Mouse (Mus musculus): ENCODE measurements at regions not wholly inside any gene's neighbourhood (a gene's known extent, or its start where the extent isn't known, plus 50 kb on each side); places are given as distances from the start of the nearest gene placed in this dataset.

DNA sequence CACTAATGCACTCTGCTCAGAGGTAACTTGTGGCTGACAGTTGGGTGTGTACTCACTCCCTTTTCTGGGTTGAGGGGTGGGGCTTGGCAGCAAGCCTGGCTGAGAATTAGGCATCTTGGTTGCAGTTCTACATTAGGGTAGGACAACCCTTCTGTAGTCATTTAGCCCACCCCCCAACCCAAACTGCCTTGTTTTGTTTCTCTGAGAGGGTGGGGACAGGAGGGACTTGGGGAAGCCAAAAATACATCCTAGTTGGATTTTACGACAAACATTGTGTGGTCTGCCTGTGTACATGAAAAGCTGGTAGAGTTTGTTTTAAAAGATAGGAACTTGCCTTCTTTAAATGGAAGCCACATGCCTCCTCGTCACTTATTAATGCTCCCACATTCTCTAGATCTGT lies 146.8 kb upstream of the Gdnf start:
- no peak for ATAC-seq (replicated peaks)
- Histone ChIP-seq H3K9me3 (no peaks in the 10 kb centered on the region), H3K9ac (replicated peaks) (no peak overlapping the region)

DNA sequence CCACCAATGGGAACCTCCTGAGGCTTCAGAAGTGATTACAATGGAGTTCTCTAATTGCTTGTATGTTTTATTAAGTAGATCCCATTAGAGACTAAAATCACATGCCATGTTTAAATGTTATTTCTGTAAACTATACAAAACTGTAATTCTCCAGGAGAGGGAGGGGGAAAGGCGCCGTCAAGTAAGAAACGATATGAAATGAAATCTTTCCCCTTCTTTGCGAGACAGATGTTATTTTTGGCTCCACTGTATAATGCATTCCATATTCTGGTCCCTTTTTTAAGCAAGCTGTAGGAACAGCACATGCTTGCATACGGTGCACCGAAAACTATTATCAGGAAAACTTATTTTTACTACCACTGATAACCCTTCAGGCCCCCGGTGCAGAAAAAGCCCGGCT lies 141.0 kb upstream of the Gdnf start:
- no peak overlapping the region for H3K27ac ChIP-seq (replicated peaks)
- H3K4me1 ChIP-seq, result no peaks in the 10 kb centered on the region
- ATAC-seq (replicated peaks), result no peak
- no peak overlapping the region for H3K9ac ChIP-seq (replicated peaks)
- no peaks in the 10 kb centered on the region for H3K9me3 ChIP-seq
- H3K4me3 ChIP-seq, result no peak overlapping the region
- WGBS, result 81% methylated on average over 8 of the region's 8 CpGs
- no peaks in the 10 kb centered on the region for H3K36me3 ChIP-seq
- no peaks in the 10 kb centered on the region for H3K27me3 ChIP-seq
- no peak overlapping the region for H3K4me2 ChIP-seq (replicated peaks)

More for the DNA sequence above, 146.8 kb upstream of the Gdnf start:
- Histone ChIP-seq H3K4me2 (replicated peaks) (no peak overlapping the region), H3K4me3 (no peak overlapping the region), H3K4me1 (no peaks in the 10 kb centered on the region), H3K36me3 (no peaks in the 10 kb centered on the region), H3K27ac (replicated peaks) (no peak overlapping the region), H3K27me3 (no peaks in the 10 kb centered on the region)
- WGBS, result 88% methylated on average over 2 of the region's 2 CpGs

DNA sequence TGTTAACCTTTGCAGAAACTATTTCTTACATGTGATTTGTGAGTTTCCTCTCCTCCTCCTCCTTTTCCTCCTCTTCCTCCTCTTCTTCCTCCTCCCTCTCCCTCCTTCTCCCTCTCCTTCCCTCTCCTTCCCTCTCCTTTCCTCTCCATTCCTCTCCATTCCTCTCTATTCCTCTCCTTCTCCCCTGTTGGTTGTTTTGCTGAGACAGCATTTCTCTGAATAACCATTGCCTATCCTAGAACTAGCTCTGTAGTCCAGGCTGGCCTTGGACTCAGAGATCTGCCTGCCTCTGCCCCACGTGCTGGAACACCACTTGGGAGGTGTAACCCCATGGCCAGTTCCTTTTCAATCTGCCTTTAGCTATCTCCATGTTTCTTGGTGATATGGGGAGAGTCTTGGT lies 133.7 kb upstream of the Gdnf start:
- Histone ChIP-seq H3K27me3 (no peaks in the 10 kb centered on the region), H3K27ac (replicated peaks) (no peak overlapping the region), H3K4me2 (replicated peaks) (no peak overlapping the region), H3K9me3 (no peaks in the 10 kb centered on the region), H3K9ac (replicated peaks) (no peak overlapping the region), H3K4me3 (no peak overlapping the region), H3K36me3 (no peaks in the 10 kb centered on the region), H3K4me1 (no peaks in the 10 kb centered on the region)
- ATAC-seq (replicated peaks), result no peak
- 72% methylated on average over 1 of the region's 1 CpGs for WGBS

DNA sequence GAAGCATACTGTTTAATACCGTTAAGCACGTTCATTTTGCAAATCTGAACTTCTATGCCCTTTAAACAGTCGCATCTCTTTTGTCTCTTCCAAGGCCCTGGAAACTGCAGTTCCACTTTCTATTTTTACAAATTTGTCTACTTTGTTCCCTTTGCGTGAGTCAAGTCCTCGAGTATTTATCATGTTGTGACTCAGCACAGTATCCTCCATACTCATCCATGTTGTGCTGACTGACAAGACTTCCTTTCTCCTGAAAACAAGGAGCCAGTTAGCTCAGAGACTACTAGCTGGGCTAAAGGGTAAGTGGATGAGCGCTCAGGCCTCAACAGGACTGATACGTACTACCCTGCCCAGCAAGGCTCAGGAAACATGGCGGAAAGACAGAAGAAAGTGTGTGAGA lies 131.9 kb upstream of the Gdnf start:
- Histone ChIP-seq H3K27me3 (no peaks in the 10 kb centered on the region), H3K4me1 (no peaks in the 10 kb centered on the region), H3K9me3 (no peaks in the 10 kb centered on the region), H3K4me3 (no peak overlapping the region), H3K4me2 (replicated peaks) (no peak overlapping the region), H3K9ac (replicated peaks) (no peak overlapping the region), H3K27ac (replicated peaks) (no peak overlapping the region), H3K36me3 (no peaks in the 10 kb centered on the region)
- WGBS, result 94% methylated on average over 8 of the region's 8 CpGs
- ATAC-seq (replicated peaks), result no peak

DNA sequence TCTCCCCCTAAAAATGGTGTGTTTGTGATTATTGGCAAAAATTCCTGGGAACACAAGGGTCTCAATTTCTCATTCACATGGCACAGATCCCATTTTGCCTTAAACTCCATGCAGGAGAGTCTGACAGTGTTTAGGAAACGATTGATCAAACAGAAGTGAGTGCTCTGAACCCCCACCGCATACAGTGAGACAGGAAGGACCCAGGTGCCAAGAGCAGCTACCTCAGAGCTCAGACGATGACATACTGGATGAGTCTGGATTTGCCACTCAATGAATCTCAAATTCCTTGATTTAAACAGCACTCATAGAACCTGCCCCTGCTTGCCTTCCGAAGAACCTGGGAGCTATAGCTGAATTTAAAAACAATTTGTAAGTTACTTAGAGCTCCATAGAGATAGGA lies 129.6 kb upstream of the Gdnf start:
- H3K4me2 ChIP-seq (replicated peaks), result no peak overlapping the region
- no peak overlapping the region for H3K27ac ChIP-seq (replicated peaks)
- no peaks in the 10 kb centered on the region for H3K9me3 ChIP-seq
- H3K4me1 ChIP-seq, result no peaks in the 10 kb centered on the region
- H3K4me3 ChIP-seq, result no peak overlapping the region
- no peak for ATAC-seq (replicated peaks)
- no peaks in the 10 kb centered on the region for H3K27me3 ChIP-seq
- 84% methylated on average over 4 of the region's 4 CpGs for WGBS
- no peak overlapping the region for H3K9ac ChIP-seq (replicated peaks)
- H3K36me3 ChIP-seq, result no peaks in the 10 kb centered on the region

DNA sequence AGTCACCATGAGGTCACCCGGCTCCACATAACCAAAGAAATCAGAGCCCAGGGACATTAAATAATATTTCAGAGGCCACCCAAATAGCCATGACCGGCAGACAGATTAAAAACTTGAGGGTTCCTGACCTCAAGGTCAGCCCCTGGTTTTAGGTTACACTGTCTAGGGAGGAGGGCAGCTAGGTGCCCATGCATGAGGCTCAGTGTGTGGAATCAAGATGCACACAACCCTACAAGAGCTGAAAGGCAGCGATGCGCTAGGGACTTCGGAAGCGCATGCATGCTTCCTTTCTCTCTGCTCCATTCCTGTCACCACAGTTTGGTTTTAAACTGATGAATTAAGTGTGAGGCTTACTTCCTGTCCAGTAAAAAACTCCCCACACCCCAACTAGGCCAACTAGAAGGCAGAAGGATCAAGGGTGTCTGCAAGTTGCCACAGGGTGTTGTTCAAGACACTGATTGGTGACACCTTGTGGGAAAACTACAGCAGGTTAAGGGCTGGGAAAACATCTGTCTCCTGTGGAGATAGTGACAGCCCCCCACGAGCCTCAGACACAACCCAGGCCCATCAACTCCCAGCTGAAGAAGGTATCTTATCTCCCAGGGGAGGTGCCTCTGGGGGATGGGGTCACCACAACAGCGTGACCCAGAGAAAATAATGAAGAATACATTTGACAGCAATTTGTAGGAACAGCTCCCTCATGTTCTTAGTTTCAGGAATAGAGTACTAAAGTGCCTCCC lies 127.2 kb upstream of the Gdnf start:
- Histone ChIP-seq H3K36me3 (no peaks in the 10 kb centered on the region), H3K4me3 (no peak overlapping the region), H3K9me3 (no peaks in the 10 kb centered on the region), H3K4me2 (replicated peaks) (no peak overlapping the region), H3K4me1 (no peaks in the 10 kb centered on the region), H3K27ac (replicated peaks) (no peak overlapping the region), H3K9ac (replicated peaks) (no peak overlapping the region), H3K27me3 (no peaks in the 10 kb centered on the region)
- ATAC-seq (replicated peaks), result no peak
- WGBS, result 81% methylated on average over 8 of the region's 8 CpGs

DNA sequence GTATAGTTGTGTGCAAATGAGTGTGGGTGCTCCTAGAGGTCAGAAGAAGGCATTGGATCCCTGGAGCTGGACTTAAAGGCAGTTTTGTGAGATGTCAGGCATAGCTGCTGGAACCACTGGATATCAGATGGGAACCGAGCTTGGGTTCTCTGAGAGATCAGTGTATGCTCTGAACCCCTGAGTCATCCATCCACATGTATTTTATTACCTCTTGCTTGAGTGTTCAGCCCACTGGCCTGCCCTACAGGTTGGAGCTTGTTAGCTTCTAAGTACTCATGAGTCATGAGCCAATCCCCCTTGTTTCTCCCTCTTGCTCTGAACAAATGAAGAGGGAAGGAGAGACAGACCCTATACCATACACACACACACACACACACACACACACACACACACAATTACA lies 119.4 kb upstream of the Gdnf start:
- H3K9me3 ChIP-seq, result no peaks in the 10 kb centered on the region
- no peaks in the 10 kb centered on the region for H3K36me3 ChIP-seq
- H3K4me2 ChIP-seq (replicated peaks), result no peak overlapping the region
- H3K27me3 ChIP-seq, result no peaks in the 10 kb centered on the region
- H3K4me3 ChIP-seq, result no peak overlapping the region
- no peak for ATAC-seq (replicated peaks)
- no peaks in the 10 kb centered on the region for H3K4me1 ChIP-seq
- H3K9ac ChIP-seq (replicated peaks), result no peak overlapping the region
- WGBS, result 89% methylated on average over 1 of the region's 1 CpGs
- no peak overlapping the region for H3K27ac ChIP-seq (replicated peaks)

DNA sequence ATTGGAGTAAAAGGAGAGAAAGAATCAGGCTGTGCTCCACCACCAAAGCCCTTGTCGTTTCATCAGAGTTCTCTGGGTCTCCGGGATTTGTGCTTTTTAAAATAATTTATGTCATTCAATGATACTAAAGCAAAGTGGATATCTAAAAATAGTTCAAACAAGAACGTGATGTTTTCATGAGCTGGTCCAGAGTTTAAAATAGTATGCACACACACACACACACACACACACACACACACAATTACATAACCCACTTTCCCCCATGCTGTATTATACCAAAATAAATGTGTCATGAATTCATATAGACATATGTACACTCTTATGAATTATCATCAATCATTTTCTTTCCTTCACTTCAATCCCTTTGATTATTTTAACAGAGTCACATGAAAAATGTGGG lies 118.5 kb upstream of the Gdnf start:
- ATAC-seq (replicated peaks), result no peak
- WGBS, result 85% methylated on average over 3 of the region's 3 CpGs
- Histone ChIP-seq H3K9me3 (no peaks in the 10 kb centered on the region), H3K9ac (replicated peaks) (no peak overlapping the region), H3K4me2 (replicated peaks) (no peak overlapping the region), H3K4me1 (no peaks in the 10 kb centered on the region), H3K27me3 (no peaks in the 10 kb centered on the region), H3K36me3 (no peaks in the 10 kb centered on the region), H3K27ac (replicated peaks) (no peak overlapping the region), H3K4me3 (no peak overlapping the region)

DNA sequence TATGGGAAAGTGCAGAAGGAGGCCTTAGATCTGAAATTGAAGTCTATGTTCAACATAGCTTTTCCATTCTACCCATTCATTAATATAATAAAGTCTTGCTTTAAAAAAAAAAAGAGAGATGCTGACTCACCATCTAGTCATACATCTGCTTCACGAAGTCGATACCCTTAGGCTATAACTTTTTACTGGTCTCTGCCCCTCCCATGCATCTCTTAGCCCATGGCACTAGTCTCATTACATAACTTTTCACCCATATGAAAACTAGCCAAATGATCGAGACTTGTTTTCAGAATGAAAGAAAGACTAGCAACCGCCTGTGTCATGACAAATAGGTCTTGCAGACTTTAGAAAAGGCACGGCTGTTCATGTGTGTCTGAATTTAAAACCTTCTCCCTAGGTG lies 116.6 kb upstream of the Gdnf start:
- H3K9me3 ChIP-seq, result no peaks in the 10 kb centered on the region
- no peak overlapping the region for H3K9ac ChIP-seq (replicated peaks)
- WGBS, result 89% methylated on average over 5 of the region's 5 CpGs
- H3K4me3 ChIP-seq, result no peak overlapping the region
- no peak overlapping the region for H3K4me2 ChIP-seq (replicated peaks)
- H3K27me3 ChIP-seq, result no peaks in the 10 kb centered on the region
- no peaks in the 10 kb centered on the region for H3K4me1 ChIP-seq
- H3K27ac ChIP-seq (replicated peaks), result no peak overlapping the region
- no peak for ATAC-seq (replicated peaks)
- no peaks in the 10 kb centered on the region for H3K36me3 ChIP-seq

DNA sequence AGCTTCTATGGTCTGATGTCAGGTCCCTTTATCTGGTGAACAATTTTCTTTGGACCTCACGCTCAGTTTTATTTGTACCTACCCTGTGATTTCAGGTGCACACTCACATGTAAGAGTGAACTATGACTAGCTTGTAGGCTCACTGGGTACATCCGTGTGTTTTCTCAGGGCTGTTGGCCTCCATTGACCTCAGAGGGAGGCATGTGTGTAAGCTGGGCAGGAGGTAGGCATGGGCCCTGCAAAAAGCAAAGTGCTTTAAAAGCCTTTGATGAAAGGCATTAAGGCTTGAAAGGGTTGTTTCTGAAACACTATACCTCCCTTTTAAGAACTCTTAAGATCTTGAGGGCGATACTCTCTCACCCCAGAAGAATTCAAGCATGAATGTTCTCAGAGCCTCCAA lies 112.9 kb upstream of the Gdnf start:
- Histone ChIP-seq H3K4me3 (no peak overlapping the region), H3K4me1 (no peaks in the 10 kb centered on the region), H3K27ac (replicated peaks) (no peak overlapping the region), H3K9ac (replicated peaks) (no peak overlapping the region), H3K36me3 (no peaks in the 10 kb centered on the region), H3K4me2 (replicated peaks) (no peak overlapping the region), H3K9me3 (no peaks in the 10 kb centered on the region), H3K27me3 (no peaks in the 10 kb centered on the region)
- WGBS, result 36% methylated on average over 3 of the region's 3 CpGs
- ATAC-seq (replicated peaks), result no peak

DNA sequence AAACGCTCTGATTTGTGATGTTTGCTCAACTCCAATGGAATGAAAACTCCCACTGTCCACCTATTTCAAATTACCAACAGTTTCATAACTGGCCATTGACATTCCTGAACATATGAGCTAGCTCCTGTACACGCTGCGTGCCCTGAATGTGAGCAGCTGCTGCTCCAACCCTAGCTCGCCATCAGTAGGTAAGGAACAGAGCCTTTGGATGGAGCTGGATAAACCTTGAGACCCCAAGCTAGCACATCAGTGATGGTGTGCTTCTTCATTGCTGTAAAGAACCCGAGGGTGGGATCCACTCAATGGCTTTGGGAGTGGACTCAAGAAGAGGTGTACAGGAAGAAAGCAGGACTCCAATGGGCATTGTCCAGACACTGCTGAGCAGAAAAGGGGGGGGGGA lies 101.8 kb upstream of the Gdnf start:
- H3K4me2 ChIP-seq (replicated peaks), result no peak overlapping the region
- ATAC-seq (replicated peaks), result no peak
- no peak overlapping the region for H3K9ac ChIP-seq (replicated peaks)
- no peaks in the 10 kb centered on the region for H3K9me3 ChIP-seq
- no peaks in the 10 kb centered on the region for H3K4me1 ChIP-seq
- no peaks in the 10 kb centered on the region for H3K27me3 ChIP-seq
- no peaks in the 10 kb centered on the region for H3K36me3 ChIP-seq
- WGBS, result 89% methylated on average over 5 of the region's 5 CpGs
- no peak overlapping the region for H3K27ac ChIP-seq (replicated peaks)
- no peak overlapping the region for H3K4me3 ChIP-seq

DNA sequence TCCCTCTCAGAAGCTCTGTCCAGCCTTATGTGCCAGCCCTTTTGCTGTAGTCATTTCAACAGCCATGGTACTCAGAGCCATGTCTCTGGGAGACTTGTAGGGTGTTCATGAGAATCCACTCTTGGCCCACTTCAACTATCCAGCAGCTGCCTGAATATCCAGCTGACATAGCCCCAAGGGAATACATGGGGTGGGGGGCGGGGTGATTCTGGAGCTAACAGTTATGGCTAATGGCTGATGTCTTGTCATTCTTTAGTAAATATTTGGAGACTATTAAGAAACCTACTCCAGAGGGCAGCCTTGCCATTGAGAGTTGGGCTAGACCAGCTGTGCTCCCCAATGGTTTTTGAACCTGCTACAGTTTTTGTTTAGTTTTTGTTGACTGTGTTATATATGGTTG lies 96.0 kb upstream of the Gdnf start:
- H3K4me1 ChIP-seq, result no peaks in the 10 kb centered on the region
- no peak overlapping the region for H3K4me2 ChIP-seq (replicated peaks)
- no peaks in the 10 kb centered on the region for H3K27me3 ChIP-seq
- H3K27ac ChIP-seq (replicated peaks), result no peak overlapping the region
- ATAC-seq (replicated peaks), result no peak
- 96% methylated on average over 1 of the region's 1 CpGs for WGBS
- no peak overlapping the region for H3K9ac ChIP-seq (replicated peaks)
- H3K36me3 ChIP-seq, result no peaks in the 10 kb centered on the region
- no peak overlapping the region for H3K4me3 ChIP-seq
- no peaks in the 10 kb centered on the region for H3K9me3 ChIP-seq

DNA sequence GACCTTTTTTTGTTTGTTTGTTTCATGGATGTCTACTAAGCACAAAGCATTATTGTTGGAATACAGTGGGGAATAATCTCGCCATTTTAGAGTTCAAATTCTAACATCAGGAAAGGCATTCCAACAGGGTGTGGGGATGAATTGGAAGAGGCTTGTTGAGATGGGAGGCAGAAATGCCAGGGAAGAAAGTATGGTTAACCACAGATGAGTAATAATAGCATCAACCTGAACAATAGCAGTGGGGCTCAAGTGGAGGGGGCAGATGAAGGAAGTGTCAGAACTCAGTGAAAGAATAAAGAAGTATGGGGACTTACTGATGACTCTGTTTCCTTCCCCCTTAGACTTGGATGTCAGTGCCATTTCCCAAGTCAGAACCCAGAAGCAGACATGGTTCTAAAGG lies 94.5 kb upstream of the Gdnf start:
- Histone ChIP-seq H3K27me3 (no peaks in the 10 kb centered on the region), H3K4me1 (no peaks in the 10 kb centered on the region), H3K36me3 (no peaks in the 10 kb centered on the region), H3K4me2 (replicated peaks) (no peak overlapping the region), H3K27ac (replicated peaks) (no peak overlapping the region), H3K9ac (replicated peaks) (no peak overlapping the region), H3K9me3 (no peaks in the 10 kb centered on the region), H3K4me3 (no peak overlapping the region)
- WGBS, result 79% methylated on average over 1 of the region's 1 CpGs
- no peak for ATAC-seq (replicated peaks)
